Mouse (Mus musculus) heart, embryonic 16.5 days (tissue): ENCODE data around the gene Scel. TPM values are rescaled to one million over a fixed set of nuclear protein-coding genes. Genes with fewer than 3 reads are reported as not detected.

ENCODE experiments used
- ATAC-seq: fragments of 200-750 bp; cut with Nextera tagmentation; replicated peaks from 2 replicates; pipeline ENCODE4 v1.8.0; 2017; ENCODE audit warnings: moderate number of reproducible peaks; ENCODE audit not compliant: insufficient read depth, low FRiP score; ENCODE audit errors: extremely low read depth
- H3K27ac ChIP-seq: fragments of 300-500 bp; sonication (generic); 2 replicates; pipeline ENCODE4 v1.5.1; 2014; ENCODE audit warnings: mild to moderate bottlenecking, low read length, control low read depth, moderate library complexity
- H3K27me3 ChIP-seq: fragments of 300-500 bp; sonication (generic); 2 replicates; pipeline ENCODE4 v1.6.1; 2014; ENCODE audit warnings: low read length, mixed read lengths; ENCODE audit not compliant: control insufficient read depth, insufficient read depth
- H3K36me3 ChIP-seq: fragments of 300-500 bp; sonication (generic); 2 replicates; pipeline ENCODE4 v1.6.1; 2014; ENCODE audit not compliant: control insufficient read depth, insufficient read depth
- H3K4me1 ChIP-seq: fragments of 300-500 bp; sonication (generic); 2 replicates; pipeline ENCODE4 v1.6.1; 2014; ENCODE audit warnings: low read length, mixed read lengths; ENCODE audit not compliant: control insufficient read depth, insufficient read depth
- H3K4me2 ChIP-seq: fragments of 300-500 bp; sonication (generic); 2 replicates; pipeline ENCODE4 v1.6.1; 2014; ENCODE audit warnings: low read depth, mild to moderate bottlenecking, control low read depth, low read length
- H3K4me3 ChIP-seq: fragments of 300-500 bp; sonication (generic); 2 replicates; pipeline ENCODE4 v1.5.1; 2014; ENCODE audit warnings: mild to moderate bottlenecking, control low read depth, low read length
- H3K9ac ChIP-seq: fragments of 300-500 bp; sonication (generic); 2 replicates; pipeline ENCODE4 v1.6.1; 2014; ENCODE audit warnings: low read length, control low read depth
- H3K9me3 ChIP-seq: fragments of 300-500 bp; sonication (generic); replicated peaks from 2 replicates; pipeline ENCODE4 v1.6.1; 2016; ENCODE audit warnings: low read length; ENCODE audit not compliant: control insufficient read depth
- WGBS: fragments of 180-500 bp; shearing (Covaris S2); extraction: QIAGEN DNeasy Blood & Tissue Kit; methylation state at CpG from one replicate; pipeline ENCODE4 v1.1.7; 2014; 5-methylcytosine and 5-hydroxymethylcytosine counted together
- polyA plus RNA-seq: library from polyadenylated mRNA; unstranded; fragments of >200 nt; fragmentation: Nextera tagmentation; extraction: Ambion mirVana; gene quantifications from 2 replicates; pipeline ENCODE4 v1.2.1, GENCODE M21; 2015

Scel gene
- polyA plus RNA-seq, 1 experiment from 2014 or later = 0.32 TPM

GRCm38 (mm10) chr14:103500309-103500708 lies 12.8 kb upstream of the Scel start:
- H3K9me3 ChIP-seq = no peaks in the 10 kb centered on the region
- H3K4me3 ChIP-seq = no peak overlapping the region
- H3K27me3 ChIP-seq = no peaks in the 10 kb centered on the region
- no peak overlapping the region for H3K27ac ChIP-seq
- no peak for ATAC-seq
- no peak overlapping the region for H3K9ac ChIP-seq
- WGBS = 49% methylated on average over 7 of the region's 7 CpGs
- H3K36me3 ChIP-seq = no peaks in the 10 kb centered on the region
- H3K4me2 ChIP-seq = no peak overlapping the region
- no peaks in the 10 kb centered on the region for H3K4me1 ChIP-seq

GRCm38 (mm10) chr14:103500941-103501340 lies 12.2 kb upstream of the Scel start:
- no peak for ATAC-seq
- WGBS = 19% methylated on average over 4 of the region's 4 CpGs

DNA sequence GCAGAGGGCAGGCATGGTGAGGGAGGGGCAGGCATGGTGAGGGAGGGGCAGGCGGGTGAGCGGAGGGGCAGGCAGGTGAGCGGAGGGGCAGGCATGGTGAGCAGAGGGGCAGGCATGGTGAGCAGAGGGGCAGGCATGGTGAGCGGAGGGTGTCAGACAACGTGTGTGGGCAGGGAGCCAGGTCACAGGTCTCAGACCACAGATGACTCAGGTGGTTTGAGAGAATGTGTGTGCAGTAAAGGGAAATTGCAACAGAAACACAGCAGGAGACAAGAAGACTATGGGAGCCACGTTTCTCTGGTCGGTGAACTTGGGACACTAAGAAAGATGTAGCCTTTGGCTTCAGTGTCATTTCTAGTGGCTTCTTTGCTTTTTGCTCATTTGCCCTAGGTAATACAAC lies 8.6 kb upstream of the Scel start:
- WGBS = 69% methylated on average over 7 of the region's 7 CpGs
- Histone ChIP-seq H3K27ac (no peak overlapping the region), H3K4me3 (no peak overlapping the region), H3K36me3 (no peaks in the 10 kb centered on the region), H3K4me1 (no peaks in the 10 kb centered on the region), H3K4me2 (no peak overlapping the region), H3K9me3 (no peaks in the 10 kb centered on the region), H3K27me3 (no peaks in the 10 kb centered on the region), H3K9ac (no peak overlapping the region)
- ATAC-seq = no peak

More at GRCm38 (mm10) chr14:103500941-103501340, 12.2 kb upstream of the Scel start:
- no peak overlapping the region for H3K4me3 ChIP-seq
- no peak overlapping the region for H3K9ac ChIP-seq
- H3K27ac ChIP-seq = no peak overlapping the region
- H3K4me1 ChIP-seq = no peaks in the 10 kb centered on the region
- H3K36me3 ChIP-seq = no peaks in the 10 kb centered on the region
- H3K9me3 ChIP-seq = no peaks in the 10 kb centered on the region
- H3K27me3 ChIP-seq = no peaks in the 10 kb centered on the region
- no peak overlapping the region for H3K4me2 ChIP-seq

- no peak for ATAC-seq
- no peaks in the 10 kb centered on the region for H3K36me3 ChIP-seq
- WGBS = 87% methylated on average over 8 of the region's 8 CpGs
- no peak overlapping the region for H3K4me2 ChIP-seq
- no peaks in the 10 kb centered on the region for H3K27me3 ChIP-seq
- H3K27ac ChIP-seq = no peak overlapping the region
- no peak overlapping the region for H3K4me3 ChIP-seq
- H3K9ac ChIP-seq = no peak overlapping the region
- no peaks in the 10 kb centered on the region for H3K4me1 ChIP-seq
- H3K9me3 ChIP-seq = no peaks in the 10 kb centered on the region
Measured at GRCm38 (mm10) chr14:103509544-103509943, 3.6 kb upstream of the Scel start.

DNA sequence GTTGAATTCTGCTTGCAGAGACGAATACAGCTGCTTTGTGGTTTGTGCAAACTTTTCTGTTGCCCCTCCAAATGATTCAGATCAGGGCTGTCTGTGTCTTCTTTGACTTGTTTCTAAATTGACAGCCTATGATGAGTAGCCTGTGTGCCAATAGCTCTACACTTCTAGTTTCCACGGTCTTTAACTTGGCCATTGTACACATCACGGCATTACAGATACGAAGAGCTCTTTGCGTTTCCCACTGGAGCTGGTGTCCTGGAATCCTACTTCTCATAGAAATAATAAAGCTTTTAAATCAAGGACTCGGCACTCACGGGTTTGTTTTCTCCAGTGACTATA lies 300 bp downstream of the Scel start:
- Histone ChIP-seq H3K4me2 (peak overlapping the region; percentile 48), H3K36me3 (no peaks in the 10 kb centered on the region), H3K9ac (no peak overlapping the region), H3K27ac (no peak overlapping the region), H3K4me1 (no peaks in the 10 kb centered on the region), H3K4me3 (no peak overlapping the region), H3K9me3 (no peaks in the 10 kb centered on the region), H3K27me3 (no peaks in the 10 kb centered on the region)
- ATAC-seq = no peak
- WGBS = 70% methylated on average over 7 of the region's 7 CpGs

DNA sequence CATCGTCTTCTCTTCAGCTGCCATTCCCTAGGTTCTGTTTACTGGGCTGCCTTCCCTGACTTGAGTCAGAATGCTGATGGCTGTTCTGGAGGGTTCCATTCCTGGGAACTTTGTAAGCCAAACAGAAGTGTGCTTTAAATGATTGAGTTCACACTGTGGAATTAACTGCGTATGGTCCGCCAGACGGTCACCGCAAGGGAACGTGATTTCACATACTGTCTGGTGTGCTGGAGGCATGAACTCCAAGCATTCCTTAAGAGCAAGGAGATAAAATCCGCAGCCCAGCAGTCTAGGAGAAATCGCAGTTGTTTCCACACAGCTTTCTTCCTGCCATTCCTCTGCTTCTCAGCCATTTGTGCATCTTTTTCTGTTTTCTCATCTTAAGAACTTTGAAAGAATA lies 2.3 kb downstream of the Scel start:
- no peak for ATAC-seq
- Histone ChIP-seq H3K4me3 (no peak overlapping the region), H3K27me3 (no peaks in the 10 kb centered on the region), H3K9ac (no peak overlapping the region), H3K4me1 (no peaks in the 10 kb centered on the region), H3K36me3 (no peaks in the 10 kb centered on the region), H3K9me3 (no peaks in the 10 kb centered on the region), H3K27ac (no peak overlapping the region), H3K4me2 (no peak overlapping the region)
- 49% methylated on average over 8 of the region's 8 CpGs for WGBS

- Histone ChIP-seq H3K9me3 (peaks cover 3% of the 10 kb centered on the region), H3K9ac (no peak overlapping the region), H3K27ac (no peak overlapping the region), H3K36me3 (no peaks in the 10 kb centered on the region), H3K4me1 (no peaks in the 10 kb centered on the region), H3K4me3 (no peak overlapping the region), H3K27me3 (no peaks in the 10 kb centered on the region), H3K4me2 (no peak overlapping the region)
- no peak for ATAC-seq
- 78% methylated on average over 1 of the region's 1 CpGs for WGBS
Measured at GRCm38 (mm10) chr14:103526286-103526685, 13.1 kb downstream of the Scel start.

GRCm38 (mm10) chr14:103529733-103530367 lies 16.7 kb downstream of the Scel start:
- Histone ChIP-seq H3K36me3 (no peaks in the 10 kb centered on the region), H3K4me1 (no peaks in the 10 kb centered on the region), H3K4me2 (no peak overlapping the region), H3K27me3 (no peaks in the 10 kb centered on the region), H3K9me3 (peaks cover 3% of the 10 kb centered on the region), H3K4me3 (no peak overlapping the region), H3K9ac (no peak overlapping the region), H3K27ac (no peak overlapping the region)
- ATAC-seq = no peak
- WGBS = 76% methylated on average over 13 of the region's 13 CpGs

DNA sequence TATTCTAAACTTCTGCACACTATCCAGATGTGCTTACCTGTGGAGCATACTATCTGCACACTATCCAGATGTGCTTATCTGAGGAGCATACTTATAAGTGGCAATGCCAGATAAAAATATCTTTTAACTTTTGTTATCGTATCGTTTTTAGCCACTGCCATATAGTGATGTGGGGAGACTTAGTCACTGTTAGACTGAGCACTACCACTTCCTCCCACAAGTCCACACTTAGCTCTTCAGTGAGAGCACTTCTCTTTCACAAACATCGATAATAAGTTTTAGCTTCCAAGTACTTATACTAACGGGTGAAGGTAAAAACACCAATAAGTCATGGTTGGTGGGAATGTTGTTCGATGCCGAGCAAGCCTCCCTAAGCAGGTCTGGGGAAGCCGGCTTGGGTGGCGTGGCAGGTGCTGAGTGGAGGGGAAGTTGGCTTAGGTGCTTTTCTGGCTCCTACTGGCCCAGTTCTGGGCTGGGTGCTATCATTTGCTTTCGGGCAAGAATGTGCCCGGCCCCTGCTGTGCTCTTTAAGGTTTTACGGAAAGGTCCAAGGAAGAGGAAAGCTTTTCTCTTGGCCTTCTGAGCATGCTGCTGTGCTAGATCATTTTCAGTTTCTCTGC lies 18.7 kb downstream of the Scel start:
- WGBS = 82% methylated on average over 11 of the region's 11 CpGs
- H3K9ac ChIP-seq = no peak overlapping the region
- no peak overlapping the region for H3K4me2 ChIP-seq
- H3K4me1 ChIP-seq = no peaks in the 10 kb centered on the region
- no peak for ATAC-seq
- H3K4me3 ChIP-seq = no peak overlapping the region
- H3K9me3 ChIP-seq = no peaks in the 10 kb centered on the region; the same call in 1 of the 2 replicates
- H3K27ac ChIP-seq = no peak overlapping the region
- no peaks in the 10 kb centered on the region for H3K27me3 ChIP-seq
- no peaks in the 10 kb centered on the region for H3K36me3 ChIP-seq
